Mouse (Mus musculus): ENCODE measurements around the gene Xdh.

DNA sequence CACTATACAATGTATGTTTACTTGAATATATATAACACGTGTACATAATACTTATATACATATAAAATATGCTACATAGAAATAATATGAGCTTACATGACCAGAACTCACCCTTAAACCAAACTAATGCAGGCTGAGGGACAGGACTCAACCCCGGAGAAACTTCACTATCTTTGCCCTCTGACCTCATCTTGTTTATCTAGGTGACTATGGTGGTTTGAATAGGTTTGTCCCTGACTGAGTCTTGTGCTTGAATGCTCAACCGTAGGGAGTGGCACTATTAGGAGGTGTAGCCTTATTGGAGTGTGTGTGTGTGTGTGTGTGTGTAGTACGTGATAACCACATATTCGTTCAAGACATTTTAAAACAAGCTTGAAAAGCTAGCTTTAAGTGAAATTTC is 55.6 kb downstream of the Xdh start:
- TF ChIP-seq CTCF (IDR thresholded peaks at IDR 0.05; ENCODE audit: borderline replicate concordance, insufficient read depth, low read depth, low read length) = no peak
- TF ChIP-seq POLR2A (IDR thresholded peaks at IDR 0.05; ENCODE audit: borderline replicate concordance, insufficient read depth, low read length) = no peak

Data from cerebellum, adult 2 months (tissue).